Mouse (Mus musculus): ENCODE measurements at regions not wholly inside any gene's neighbourhood (a gene's known extent, or its start where the extent isn't known, plus 50 kb on each side); places are given as distances from the start of the nearest gene placed in this dataset.

- DNase-seq (ENCODE audit: low read depth, low spot score) = peak; percentile 86
These were observed 1708.7 kb upstream of the Slc10a2 start for GRCm38 (mm10) chr8:6813816-6814215.

GRCm38 (mm10) chr8:6807116-6807515 is 1702.0 kb upstream of the Slc10a2 start:
- peak; percentile 63 for DNase-seq (ENCODE audit: low read depth, low spot score)

GRCm38 (mm10) chr8:6803199-6803598 is 1698.0 kb upstream of the Slc10a2 start:
- DNase-seq (ENCODE audit: low read depth, low spot score) = no peak

DNA sequence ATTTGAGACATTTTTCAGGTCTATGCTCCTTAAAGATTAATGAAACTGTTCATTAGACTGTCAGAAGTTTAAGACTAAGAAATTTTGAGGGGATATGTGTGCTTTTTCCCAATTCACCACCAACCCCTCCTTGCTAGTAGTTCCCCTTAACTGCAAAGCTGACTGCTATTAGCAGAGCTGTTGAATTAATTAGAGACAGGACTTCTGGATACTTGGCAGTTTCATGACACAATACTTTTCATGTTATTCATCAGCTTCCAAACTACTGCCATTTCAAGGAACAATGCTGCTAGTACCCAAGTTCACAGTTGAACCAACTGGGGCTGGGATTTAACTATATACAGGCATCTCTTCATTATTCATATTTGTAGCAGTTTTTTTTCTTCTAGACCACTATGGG is 1695.9 kb upstream of the Slc10a2 start:
- DNase-seq (ENCODE audit: low read depth, low spot score) = no peak

- peak; percentile 66 for DNase-seq (ENCODE audit: low read depth, low spot score)
These were observed 1683.9 kb upstream of the Slc10a2 start for GRCm38 (mm10) chr8:6789096-6789495.

DNA sequence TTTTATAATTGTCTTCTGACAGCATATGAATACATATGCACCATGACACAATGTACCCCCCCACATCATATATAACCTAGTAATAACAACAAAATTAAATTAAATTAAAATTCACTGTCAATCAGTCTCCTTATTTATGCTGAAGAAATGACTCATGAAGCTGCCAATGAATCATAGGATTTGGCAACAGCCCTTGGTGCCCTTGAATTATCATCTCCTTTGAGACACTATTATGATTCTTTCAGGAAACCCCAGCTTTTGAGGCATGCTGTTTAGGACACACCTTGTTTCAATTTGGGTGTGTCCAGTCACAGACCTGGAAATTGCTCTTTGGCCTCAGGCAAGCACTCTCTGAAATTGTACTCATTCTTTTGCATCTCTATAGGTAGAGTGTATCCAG is 1675.8 kb upstream of the Slc10a2 start:
- peak; percentile 84 for DNase-seq (ENCODE audit: low read depth, low spot score)

- DNase-seq (ENCODE audit: low read depth, low spot score) = no peak
These were observed 1670.0 kb upstream of the Slc10a2 start for GRCm38 (mm10) chr8:6775103-6775502.

GRCm38 (mm10) chr8:6729571-6729970 is 1624.4 kb upstream of the Slc10a2 start:
- DNase-seq (ENCODE audit: low read depth, low spot score) = no peak

- peak; percentile 56 for DNase-seq (ENCODE audit: low read depth, low spot score)
These were observed 1603.8 kb upstream of the Slc10a2 start for GRCm38 (mm10) chr8:6708886-6709449.

- no peak for DNase-seq (ENCODE audit: low read depth, low spot score)
These were observed 1583.4 kb upstream of the Slc10a2 start for GRCm38 (mm10) chr8:6688595-6688994.

- no peak for DNase-seq (ENCODE audit: low read depth, low spot score)
These were observed 1553.7 kb upstream of the Slc10a2 start for GRCm38 (mm10) chr8:6658860-6659259.

DNA sequence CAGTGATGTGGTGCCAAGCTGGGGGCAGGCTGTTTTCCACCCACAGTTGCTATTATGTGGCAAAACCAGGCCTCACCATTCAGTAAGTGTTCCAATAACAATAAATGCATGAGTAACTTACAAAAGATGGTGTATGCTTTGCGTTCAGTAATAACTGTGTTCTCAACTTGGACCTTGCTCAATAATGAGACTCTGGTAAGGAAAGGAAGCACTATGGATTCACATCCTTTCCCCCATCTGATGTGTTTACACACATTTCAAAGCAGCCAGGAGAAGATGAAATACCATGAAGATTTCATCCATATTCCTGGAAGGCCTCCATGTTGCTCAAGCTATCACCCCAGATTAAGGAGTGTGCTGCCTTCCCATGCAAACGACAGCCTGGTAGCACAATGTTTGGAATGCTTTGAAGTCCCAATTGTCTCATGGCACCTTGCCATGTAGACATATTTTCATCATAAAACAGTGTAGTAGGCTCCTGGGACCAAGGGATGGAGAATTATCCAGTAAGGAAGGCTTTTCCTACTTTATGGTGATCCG is 1552.4 kb upstream of the Slc10a2 start:
- no peak for DNase-seq (ENCODE audit: low read depth, low spot score)

DNA sequence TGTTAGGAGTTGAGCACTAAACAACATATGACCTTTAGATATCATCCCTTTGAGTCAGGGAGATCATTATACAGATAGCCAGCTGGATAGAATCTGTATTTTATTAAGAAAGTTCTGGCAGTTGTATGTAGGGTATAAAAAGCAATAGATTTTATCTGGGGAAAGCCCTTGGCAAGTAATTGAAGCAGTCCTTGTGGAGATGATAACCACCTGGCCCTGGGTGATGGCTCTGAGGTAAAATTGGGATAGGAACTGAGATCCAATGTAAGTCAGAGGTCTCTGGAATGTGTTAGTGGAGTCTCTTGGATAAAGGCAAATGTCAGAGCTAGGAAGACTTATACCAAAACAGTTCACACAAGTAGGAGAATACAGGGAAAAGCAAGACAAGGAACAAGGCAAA is 1547.0 kb upstream of the Slc10a2 start:
- DNase-seq (ENCODE audit: low read depth, low spot score) = no peak

DNA sequence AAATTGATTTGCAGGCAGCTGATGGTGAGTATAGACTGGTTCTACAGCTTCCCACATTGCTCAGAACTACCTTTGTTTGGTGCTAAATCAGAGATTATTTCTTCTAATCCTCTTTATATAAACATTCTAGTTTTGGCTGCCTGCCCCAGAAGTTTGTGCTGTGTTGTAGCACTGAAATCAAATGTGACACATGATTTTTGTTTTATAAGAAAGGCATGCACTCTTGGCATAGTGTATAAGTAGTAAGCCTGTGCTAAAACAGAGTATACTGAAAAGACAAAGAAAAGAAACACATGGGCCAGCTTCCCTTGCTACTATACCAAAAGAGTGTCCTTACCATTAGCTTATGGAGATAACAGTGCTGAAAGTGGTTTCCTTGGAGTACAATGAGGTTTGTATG is 1542.9 kb upstream of the Slc10a2 start:
- DNase-seq (ENCODE audit: low read depth, low spot score) = no peak

- DNase-seq (ENCODE audit: low read depth, low spot score) = no peak
These were observed 1540.3 kb upstream of the Slc10a2 start for GRCm38 (mm10) chr8:6645287-6645957.

- no peak for DNase-seq (ENCODE audit: low read depth, low spot score)
These were observed 1539.2 kb upstream of the Slc10a2 start for GRCm38 (mm10) chr8:6644396-6644795.

DNA sequence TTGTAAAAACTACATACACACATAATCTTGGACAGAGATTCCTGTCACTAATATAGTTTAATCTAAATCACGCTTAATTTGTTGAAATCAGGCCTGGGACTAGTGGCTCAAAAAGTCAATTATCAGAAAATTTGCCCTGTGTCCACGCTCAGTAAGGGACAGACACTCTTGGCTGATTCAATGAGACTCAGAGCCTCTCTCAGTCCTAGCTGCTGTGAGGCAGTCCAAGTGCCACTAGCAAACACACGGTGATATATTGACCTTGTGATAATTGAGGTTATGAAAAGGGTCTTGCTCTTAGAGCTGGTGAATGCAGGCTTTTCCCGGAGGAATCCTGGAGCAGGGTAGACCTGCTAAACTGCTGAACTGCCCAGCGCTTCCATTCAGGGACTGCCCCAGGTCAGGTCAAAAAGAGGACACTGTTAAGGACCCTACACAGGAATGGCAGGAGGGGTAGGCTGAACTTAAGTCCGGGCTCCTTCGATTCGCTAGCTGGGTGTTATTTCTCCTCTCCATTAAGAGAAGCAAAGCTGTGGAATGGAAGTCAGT is 1521.9 kb upstream of the Slc10a2 start:
- no peak for DNase-seq (ENCODE audit: low read depth, low spot score)

DNA sequence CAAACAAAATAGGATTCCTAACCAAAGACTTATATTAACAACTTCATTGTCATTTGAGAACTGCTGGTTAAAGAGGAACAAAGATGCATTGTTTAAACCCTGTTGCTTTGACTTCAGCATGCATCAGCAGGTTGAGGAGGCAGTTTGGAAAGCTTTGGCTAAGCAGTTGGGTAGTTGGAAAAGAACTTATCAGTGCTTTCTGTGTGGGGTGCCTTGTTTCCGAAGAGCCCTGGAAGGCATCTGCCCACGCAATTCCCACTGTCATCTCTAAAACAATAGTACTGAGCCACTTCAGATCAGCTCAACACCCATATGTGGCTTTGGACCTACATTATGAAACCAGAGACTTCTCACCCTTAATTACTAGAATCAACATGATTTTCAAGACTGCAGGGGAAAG is 1503.7 kb upstream of the Slc10a2 start:
- DNase-seq (ENCODE audit: low read depth, low spot score) = no peak

DNA sequence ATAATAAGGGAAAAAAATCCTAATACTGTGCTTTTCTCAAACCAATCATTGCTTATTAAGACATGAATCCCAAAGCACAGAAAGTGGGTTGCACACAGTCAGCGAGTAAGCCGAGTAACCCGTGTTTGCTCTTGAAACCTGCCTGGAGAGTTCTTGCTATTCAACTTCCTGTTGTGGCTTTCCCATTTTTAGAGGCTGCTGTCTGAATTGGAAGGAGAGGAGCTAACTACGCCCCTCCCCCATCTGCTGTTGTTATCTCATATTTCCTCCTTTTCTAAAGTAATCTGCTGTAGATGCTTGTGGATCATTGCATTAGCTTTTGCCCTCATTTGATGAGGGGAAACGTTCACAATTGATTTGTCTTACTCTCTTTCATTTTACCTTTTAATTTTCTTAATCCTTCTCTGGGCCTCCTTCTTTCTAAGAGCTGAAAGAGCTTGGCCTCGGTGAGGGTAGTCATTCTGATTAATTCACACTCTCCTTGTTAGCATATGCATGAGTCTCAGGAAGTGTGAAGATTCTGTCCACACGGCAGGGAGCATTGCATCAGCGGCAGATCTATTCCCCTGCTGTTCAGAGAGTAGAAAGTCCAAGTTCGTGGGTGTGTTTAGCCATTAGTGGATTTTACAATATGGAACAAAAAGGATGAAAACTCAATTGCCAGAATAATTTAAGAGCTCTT is 1501.8 kb upstream of the Slc10a2 start:
- DNase-seq (ENCODE audit: low read depth, low spot score) = peak; percentile 23

DNA sequence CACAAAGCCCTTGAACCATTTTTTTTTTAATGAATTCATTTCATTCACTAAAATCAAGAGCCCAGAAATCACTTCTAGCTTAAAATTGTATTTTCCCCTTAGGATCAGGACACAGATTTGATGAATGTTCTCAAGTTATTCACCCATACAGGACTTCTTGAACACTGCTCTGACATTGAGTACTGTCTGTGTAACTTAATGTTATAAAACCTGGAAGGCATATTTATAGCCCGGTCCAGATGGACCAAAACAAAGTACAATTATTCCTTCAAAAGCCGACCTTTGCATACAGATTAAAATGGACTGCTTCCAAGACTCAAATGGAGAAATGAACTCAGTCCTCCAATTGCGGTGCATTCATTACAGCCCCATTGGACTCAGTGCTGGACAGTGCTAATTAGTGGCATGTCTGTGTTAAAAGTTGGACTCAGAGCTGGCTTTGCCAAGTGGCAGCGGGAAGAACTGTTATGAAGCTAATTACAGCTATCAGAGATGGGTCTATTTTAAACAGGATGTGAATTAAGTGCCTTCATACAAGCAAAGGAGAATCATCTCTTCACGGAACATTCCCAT is 1499.2 kb upstream of the Slc10a2 start:
- DNase-seq (ENCODE audit: low read depth, low spot score) = no peak

DNA sequence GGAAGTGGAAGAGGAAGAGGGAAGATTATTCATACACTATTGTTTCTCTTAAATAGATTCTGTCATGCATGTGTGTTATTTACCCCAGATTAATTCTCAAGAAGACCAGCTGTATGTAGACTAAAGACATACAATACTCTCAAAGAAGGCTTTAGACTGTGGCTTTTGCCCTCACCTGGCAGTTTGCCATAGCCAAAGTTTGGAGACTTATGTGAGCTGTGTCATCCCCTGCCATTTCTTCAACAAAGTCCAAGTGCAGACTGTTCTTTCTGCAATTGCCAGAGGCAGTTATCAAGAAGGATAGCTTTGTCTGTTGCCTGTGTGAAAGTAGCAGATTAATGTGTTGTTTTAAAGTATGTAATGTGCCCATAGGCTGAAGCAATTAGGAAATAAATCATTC is 1485.0 kb upstream of the Slc10a2 start:
- peak; percentile 68 for DNase-seq (ENCODE audit: low read depth, low spot score)
